Mouse (Mus musculus): ENCODE data around the gene AW822073. TPM values are rescaled to one million over a fixed set of nuclear protein-coding genes. Genes with fewer than 3 reads are reported as not detected.

Gene AW822073
- polyA plus RNA-seq, 1 experiment from 2014 or later, result not detected

DNA sequence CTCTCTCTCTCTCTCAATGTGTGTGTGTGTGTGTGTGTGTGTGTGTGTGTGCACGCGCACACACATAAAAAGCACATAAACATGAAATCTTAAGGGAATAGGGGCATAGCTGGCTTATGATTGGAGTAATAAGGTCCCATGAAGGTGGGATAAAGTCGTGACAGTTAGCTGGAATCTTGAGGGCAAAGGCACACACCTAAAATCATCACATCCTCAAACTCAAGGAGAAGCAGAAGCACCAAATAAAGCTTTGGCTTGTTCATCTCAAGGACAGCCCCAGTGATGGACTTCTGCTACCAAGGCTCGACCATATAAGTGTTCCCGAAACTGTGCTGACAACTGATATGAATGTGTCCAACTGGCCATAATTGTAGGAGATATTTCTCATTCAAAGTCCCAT is 9.8 kb downstream of the AW822073 start:
- Histone ChIP-seq H3K4me2 (replicated peaks) (no peak overlapping the region), H3K27me3 (no peaks in the 10 kb centered on the region), H3K36me3 (no peaks in the 10 kb centered on the region), H3K9me3 (peaks cover 7% of the 10 kb centered on the region; the same call in 1 of the 2 replicates), H3K4me3 (no peak overlapping the region), H3K27ac (replicated peaks) (no peak overlapping the region), H3K4me1 (no peaks in the 10 kb centered on the region), H3K9ac (replicated peaks) (no peak overlapping the region)
- no peak for ATAC-seq (ENCODE audit: low FRiP score, low read depth)
- 78% methylated on average over 5 of the region's 5 CpGs for WGBS

GRCm38 (mm10) chr10:58214497-58214896 is 10.2 kb downstream of the AW822073 start:
- H3K4me3 ChIP-seq, result no peak overlapping the region

DNA sequence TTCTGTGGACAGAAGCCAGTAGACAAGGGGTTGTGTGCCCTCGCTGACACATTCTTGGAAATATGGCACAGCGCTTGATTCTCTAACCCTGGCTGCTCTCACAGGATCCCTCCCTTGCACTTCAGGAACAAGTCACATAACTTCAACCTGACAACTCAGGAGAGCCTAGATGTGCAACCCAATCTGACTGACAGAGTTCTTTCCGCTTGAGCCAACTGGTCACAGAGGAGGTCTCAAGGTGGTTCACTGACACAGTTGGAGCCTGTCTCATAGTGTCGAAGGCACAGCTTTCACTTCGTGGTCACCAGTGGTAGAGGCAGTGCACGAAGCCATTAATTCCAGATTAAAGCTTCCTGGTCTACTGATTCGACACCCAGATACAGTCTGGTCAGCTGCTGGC is 12.5 kb downstream of the AW822073 start:
- H3K27me3 ChIP-seq, result no peaks in the 10 kb centered on the region
- H3K4me2 ChIP-seq (replicated peaks), result no peak overlapping the region
- no peak overlapping the region for H3K9ac ChIP-seq (replicated peaks)
- H3K4me1 ChIP-seq, result no peaks in the 10 kb centered on the region
- H3K36me3 ChIP-seq, result no peaks in the 10 kb centered on the region
- no peak for ATAC-seq (ENCODE audit: low FRiP score, low read depth)
- H3K9me3 ChIP-seq, result peaks cover 7% of the 10 kb centered on the region; the same call in 1 of the 2 replicates
- 79% methylated on average over 7 of the region's 7 CpGs for whole genome bisulfite sequencing
- no peak overlapping the region for H3K4me3 ChIP-seq
- no peak overlapping the region for H3K27ac ChIP-seq (replicated peaks)

More at GRCm38 (mm10) chr10:58214497-58214896, 10.2 kb downstream of the AW822073 start:
- Histone ChIP-seq H3K27ac (replicated peaks) (no peak overlapping the region), H3K27me3 (no peaks in the 10 kb centered on the region), H3K9me3 (peaks cover 7% of the 10 kb centered on the region; the same call in 1 of the 2 replicates), H3K9ac (replicated peaks) (no peak overlapping the region), H3K4me1 (no peaks in the 10 kb centered on the region), H3K36me3 (no peaks in the 10 kb centered on the region), H3K4me2 (replicated peaks) (no peak overlapping the region)
- no peak for ATAC-seq (ENCODE audit: low FRiP score, low read depth)

GRCm38 (mm10) chr10:58211213-58211612 is 13.5 kb downstream of the AW822073 start:
- Histone ChIP-seq H3K4me2 (replicated peaks) (no peak overlapping the region), H3K36me3 (no peaks in the 10 kb centered on the region), H3K4me3 (no peak overlapping the region), H3K27ac (replicated peaks) (no peak overlapping the region), H3K4me1 (no peaks in the 10 kb centered on the region), H3K27me3 (no peaks in the 10 kb centered on the region), H3K9ac (replicated peaks) (no peak overlapping the region), H3K9me3 (peaks cover 7% of the 10 kb centered on the region; the same call in 1 of the 2 replicates)
- ATAC-seq (ENCODE audit: low FRiP score, low read depth), result no peak
- WGBS, result 90% methylated on average over 2 of the region's 2 CpGs

- 63% methylated on average over 1 of the region's 1 CpGs for WGBS
- Histone ChIP-seq H3K27ac (replicated peaks) (no peak overlapping the region), H3K4me2 (replicated peaks) (no peak overlapping the region), H3K4me1 (no peaks in the 10 kb centered on the region), H3K9me3 (peaks cover 11% of the 10 kb centered on the region; the same call in 1 of the 2 replicates), H3K36me3 (no peaks in the 10 kb centered on the region), H3K4me3 (no peak overlapping the region), H3K9ac (replicated peaks) (no peak overlapping the region), H3K27me3 (no peaks in the 10 kb centered on the region)
- ATAC-seq (ENCODE audit: low FRiP score, low read depth), result no peak
Observed at GRCm38 (mm10) chr10:58210514-58210913, 14.2 kb downstream of the AW822073 start.

GRCm38 (mm10) chr10:58209710-58210467 is 14.8 kb downstream of the AW822073 start:
- no peaks in the 10 kb centered on the region for H3K36me3 ChIP-seq
- WGBS, result 79% methylated on average over 2 of the region's 2 CpGs
- H3K4me3 ChIP-seq, result no peak overlapping the region
- no peak overlapping the region for H3K9ac ChIP-seq (replicated peaks)
- H3K4me2 ChIP-seq (replicated peaks), result no peak overlapping the region
- ATAC-seq (ENCODE audit: low FRiP score, low read depth), result no peak
- no peaks in the 10 kb centered on the region for H3K4me1 ChIP-seq
- no peak overlapping the region for H3K27ac ChIP-seq (replicated peaks)
- peaks cover 11% of the 10 kb centered on the region; the same call in 1 of the 2 replicates for H3K9me3 ChIP-seq
- no peaks in the 10 kb centered on the region for H3K27me3 ChIP-seq

- no peaks in the 10 kb centered on the region for H3K27me3 ChIP-seq
- no peak for ATAC-seq (ENCODE audit: low FRiP score, low read depth)
- H3K27ac ChIP-seq (replicated peaks), result no peak overlapping the region
- peaks cover 5% of the 10 kb centered on the region; the same call in 1 of the 2 replicates for H3K9me3 ChIP-seq
- H3K4me1 ChIP-seq, result no peaks in the 10 kb centered on the region
- WGBS, result 89% methylated on average over 4 of the region's 4 CpGs
- H3K36me3 ChIP-seq, result no peaks in the 10 kb centered on the region
- H3K9ac ChIP-seq (replicated peaks), result no peak overlapping the region
- no peak overlapping the region for H3K4me3 ChIP-seq
- no peak overlapping the region for H3K4me2 ChIP-seq (replicated peaks)
Observed at GRCm38 (mm10) chr10:58206639-58207404, 17.9 kb downstream of the AW822073 start.

GRCm38 (mm10) chr10:58205986-58206385 is 18.7 kb downstream of the AW822073 start:
- Histone ChIP-seq H3K27me3 (no peaks in the 10 kb centered on the region), H3K4me1 (no peaks in the 10 kb centered on the region), H3K9ac (replicated peaks) (no peak overlapping the region), H3K27ac (replicated peaks) (no peak overlapping the region), H3K4me3 (no peak overlapping the region), H3K4me2 (replicated peaks) (no peak overlapping the region), H3K9me3 (0 out of 2 replicates have a peak, but pooled peaks cover 4% of the 10 kb centered on the region), H3K36me3 (no peaks in the 10 kb centered on the region)
- ATAC-seq (ENCODE audit: low FRiP score, low read depth), result no peak
- 49% methylated on average over 1 of the region's 1 CpGs for WGBS

Other genes with a start within 250 kb of the AW822073 start
- not detected in 2 replicates for gene Duxf3, start 7.7 kb upstream of the AW822073 start, polyA plus RNA-seq (2016; fragmentation: Nextera tagmentation; extraction: Ambion mirVana)
- not detected in 2 replicates for gene Gm4981, start 11.8 kb upstream of the AW822073 start, polyA plus RNA-seq (2016; fragmentation: Nextera tagmentation; extraction: Ambion mirVana)
- gene Gcc2, start 30.6 kb upstream of the AW822073 start, polyA plus RNA-seq (2016; fragmentation: Nextera tagmentation; extraction: Ambion mirVana), result 64.8 and 66.5 TPM in 2 replicates
- 85.6 and 88.9 TPM in 2 replicates for gene Lims1, start 98.5 kb upstream of the AW822073 start, polyA plus RNA-seq (2016; fragmentation: Nextera tagmentation; extraction: Ambion mirVana)
- 28.5 and 33.9 TPM in 2 replicates for gene Ranbp2, start 222.0 kb upstream of the AW822073 start, polyA plus RNA-seq (2016; fragmentation: Nextera tagmentation; extraction: Ambion mirVana)

Data from midbrain, embryonic 12.5 days (tissue).